Mouse (Mus musculus) heart, adult 2 months (tissue): Measurements from ENCODE around the gene Pclaf. TPM values are rescaled to one million over a fixed set of nuclear protein-coding genes. Genes with fewer than 3 reads are reported as not detected.
A peak's percentile ranks its signal among the peaks of the same experiment; 100 is the strongest.

Experiments
- DNase-seq, 2 experiments: peaks; one replicate each; pipeline ENCODE4 v3.0.0; 2021
- H3K27ac ChIP-seq: fragments of 200-600 bp; 2 replicates; pipeline ENCODE4 v1.8.1; 2022
- H3K27me3 ChIP-seq: fragments of 200-500 bp; 2 replicates; pipeline ENCODE4 v1.6.1; 2012; ENCODE audit warnings: mild to moderate bottlenecking, low read length, inconsistent platforms, mixed read lengths; ENCODE audit not compliant: control insufficient read depth, insufficient read depth
- H3K36me3 ChIP-seq: fragments of 200-500 bp; 2 replicates; pipeline ENCODE4 v1.6.1; 2012; ENCODE audit warnings: low read length, inconsistent platforms; ENCODE audit not compliant: control insufficient read depth, insufficient read depth
- H3K4me1 ChIP-seq: fragments of 200-500 bp; 2 replicates; pipeline ENCODE4 v1.6.1; 2011; ENCODE audit warnings: low read length; ENCODE audit not compliant: control insufficient read depth, insufficient read depth
- H3K4me3 ChIP-seq: fragments of 200-600 bp; 2 replicates; pipeline ENCODE4 v1.8.1; 2022
- H3K79me2 ChIP-seq: fragments of 200-500 bp; replicated peaks from 2 replicates; pipeline ENCODE4 v1.6.1; 2012; ENCODE audit warnings: mild to moderate bottlenecking, inconsistent platforms, low read length, moderate library complexity, mixed read lengths; ENCODE audit not compliant: control insufficient read depth, insufficient read depth
- H3K9ac ChIP-seq: fragments of 200-500 bp; 2 replicates; pipeline ENCODE4 v1.6.1; 2012; ENCODE audit warnings: low read depth, mild to moderate bottlenecking, control low read depth, inconsistent platforms, low read length, mixed read lengths
- CTCF ChIP-seq: fragments of 200-600 bp; IDR thresholded peaks from 2 replicates; pipeline ENCODE4 v1.8.1; 2022; ENCODE audit warnings: antibody characterized with exemption, mild to moderate bottlenecking, moderate library complexity
- EP300 ChIP-seq: fragments of 200-500 bp; IDR thresholded peaks from 2 replicates; pipeline ENCODE4 v1.6.1; 2011; ENCODE audit warnings: low read depth, low read length, control low read depth; ENCODE audit not compliant: insufficient read depth
- POLR2A ChIP-seq: fragments of 200-500 bp; IDR thresholded peaks from 2 replicates; pipeline ENCODE4 v1.6.1; 2011; ENCODE audit warnings: mild to moderate bottlenecking, low read depth, low read length, control low read depth; ENCODE audit not compliant: insufficient read depth
- WGBS: fragments of 180-500 bp; shearing (Covaris S2); methylation state at CpG from one replicate; pipeline ENCODE4 v1.1.7; 2018; 5-methylcytosine and 5-hydroxymethylcytosine counted together
- intact Hi-C: fragments of 180-260 bp; cut with DNase I; formaldehyde crosslinking; loops from one replicate; pipeline ENCODE4 v1.15.1; 2025
- polyA plus RNA-seq: library from polyadenylated mRNA; depleted of rRNA; stranded (reverse); fragments of >200 nt; gene quantifications from 2 replicates; pipeline ENCODE4 v1.2.3, GENCODE M21; 2012
- total RNA-seq, 2 experiments: library from RNA; stranded (reverse); gene quantifications; 2 replicates each; pipeline ENCODE4 v1.2.3; 2021

Pclaf gene
- total and polyA plus RNA-seq, 3 experiments, result 0.20 to 0.32 (median 0.26) TPM

- no peaks in the 10 kb centered on the region; the same call in 1 of the 2 replicates for H3K4me1 ChIP-seq
- peak; percentile 92 for DNase-seq
- H3K27me3 ChIP-seq, result no peaks in the 10 kb centered on the region
- TF ChIP-seq POLR2A (peak; percentile 85), EP300 (0 out of 2 replicates have a peak, but pooled peaks have one; percentile 22), CTCF (peak; percentile 32)
- H3K4me3 ChIP-seq, result peak overlapping the region; percentile 54
- intact Hi-C loops, result loop anchor here (2.0 kb wide), 1 partner anchor 24 kb away; the partner anchor contains the start of genes Csnk1g1 and Trip4
- peak overlapping the region; percentile 63 for H3K9ac ChIP-seq
- under 1% methylated on average over 37 of the region's 37 CpGs for WGBS
- no peaks in the 10 kb centered on the region for H3K36me3 ChIP-seq
- H3K79me2 ChIP-seq, result no peaks in the 10 kb centered on the region
- peak overlapping the region; percentile 68 for H3K27ac ChIP-seq
Measured at GRCm38 (mm10) chr9:65884564-65885315, 5.3 kb upstream of the Pclaf start.

- intact Hi-C loops, result no loop called here
- no peak overlapping the region for H3K4me3 ChIP-seq
- no peak for DNase-seq
Measured at GRCm38 (mm10) chr9:65891126-65891525, 1.1 kb downstream of the Pclaf start.

GRCm38 (mm10) chr9:65896977-65897376 is 6.9 kb downstream of the Pclaf start:
- Histone ChIP-seq H3K36me3 (no peaks in the 10 kb centered on the region), H3K27ac (no peak overlapping the region), H3K27me3 (no peaks in the 10 kb centered on the region), H3K4me3 (no peak overlapping the region), H3K9ac (no peak overlapping the region), H3K79me2 (no peaks in the 10 kb centered on the region), H3K4me1 (no peaks in the 10 kb centered on the region)
- WGBS, result 95% methylated on average over 2 of the region's 2 CpGs
- intact Hi-C loops, result no loop called here
- TF ChIP-seq POLR2A, result no peak
- TF ChIP-seq CTCF, result no peak
- no peak for TF ChIP-seq EP300
- DNase-seq, result no peak

More at GRCm38 (mm10) chr9:65891126-65891525, 1.1 kb downstream of the Pclaf start:
- H3K79me2 ChIP-seq, result no peaks in the 10 kb centered on the region
- no peak overlapping the region for H3K27ac ChIP-seq
- no peaks in the 10 kb centered on the region for H3K27me3 ChIP-seq
- WGBS, result 7% methylated on average over 5 of the region's 5 CpGs
- no peaks in the 10 kb centered on the region for H3K36me3 ChIP-seq
- no peaks in the 10 kb centered on the region for H3K4me1 ChIP-seq
- no peak overlapping the region for H3K9ac ChIP-seq
- TF ChIP-seq CTCF, result no peak
- TF ChIP-seq POLR2A, result no peak
- TF ChIP-seq EP300, result no peak

GRCm38 (mm10) chr9:65902879-65903278 is 12.8 kb downstream of the Pclaf start:
- WGBS, result 88% methylated on average over 3 of the region's 3 CpGs
- TF ChIP-seq EP300 (no peak), CTCF (no peak), POLR2A (no peak)
- no peak for DNase-seq

GRCm38 (mm10) chr9:65903419-65903818 is 13.4 kb downstream of the Pclaf start:
- Histone ChIP-seq H3K27me3 (no peaks in the 10 kb centered on the region), H3K79me2 (no peaks in the 10 kb centered on the region), H3K27ac (no peak overlapping the region), H3K4me1 (peaks cover 2% of the 10 kb centered on the region), H3K36me3 (peaks cover 2% of the 10 kb centered on the region; the same call in 1 of the 2 replicates), H3K9ac (no peak overlapping the region), H3K4me3 (no peak overlapping the region)
- intact Hi-C loops, result no loop called here
- TF ChIP-seq POLR2A (no peak), CTCF (peak; percentile 46)
- DNase-seq, result no peak

More at GRCm38 (mm10) chr9:65902879-65903278, 12.8 kb downstream of the Pclaf start:
- H3K4me3 ChIP-seq, result no peak overlapping the region
- peaks cover under 1% of the 10 kb centered on the region for H3K4me1 ChIP-seq
- no peaks in the 10 kb centered on the region for H3K27me3 ChIP-seq
- intact Hi-C loops, result no loop called here
- H3K9ac ChIP-seq, result no peak overlapping the region
- H3K79me2 ChIP-seq, result no peaks in the 10 kb centered on the region
- H3K27ac ChIP-seq, result no peak overlapping the region
- peaks cover under 1% of the 10 kb centered on the region; the same call in 1 of the 2 replicates for H3K36me3 ChIP-seq
